Mouse (Mus musculus) stomach, postnatal 0 days (tissue): Measurements from ENCODE around the gene Fam160a2. TPM values are rescaled to one million over a fixed set of nuclear protein-coding genes. Genes with fewer than 3 reads are reported as not detected.
"Not testable (repeated sequence)": the region's sequence is repeated elsewhere in the genome, so short reads cannot be mapped to it uniquely, and the experiment has no call there.

Source experiments
- ATAC-seq: fragments of 200-750 bp; cut with Nextera tagmentation; 2 replicates; pipeline ENCODE4 v1.8.0; 2017; ENCODE audit not compliant: low FRiP score, low TSS enrichment
- DNase-seq: peaks from one replicate; pipeline ENCODE4 v3.0.0-alpha.2; 2016; ENCODE audit warnings: low spot score
- H3K27ac ChIP-seq: fragments of 300-500 bp; sonication (generic); replicated peaks from 2 replicates; pipeline ENCODE4 v1.5.1; 2014; ENCODE audit warnings: mild to moderate bottlenecking, control low read depth
- H3K27me3 ChIP-seq: fragments of 300-500 bp; sonication (generic); 2 replicates; pipeline ENCODE4 v1.6.1; 2014; ENCODE audit warnings: low read length; ENCODE audit not compliant: control insufficient read depth, insufficient read depth
- H3K36me3 ChIP-seq: fragments of 300-500 bp; sonication (generic); 2 replicates; pipeline ENCODE4 v1.6.1; 2014; ENCODE audit warnings: low read length, mixed read lengths; ENCODE audit not compliant: control insufficient read depth, insufficient read depth
- H3K4me1 ChIP-seq: fragments of 300-500 bp; sonication (generic); replicated peaks from 2 replicates; pipeline ENCODE4 v1.6.1; 2014; ENCODE audit warnings: antibody characterized with exemption; ENCODE audit not compliant: control insufficient read depth, insufficient read depth
- H3K4me2 ChIP-seq: fragments of 300-500 bp; sonication (generic); replicated peaks from 2 replicates; pipeline ENCODE4 v1.6.1; 2014; ENCODE audit warnings: low read depth, mild to moderate bottlenecking, control low read depth, moderate library complexity
- H3K4me3 ChIP-seq: fragments of 300-500 bp; sonication (generic); 2 replicates; pipeline ENCODE4 v1.5.1; 2014; ENCODE audit warnings: low read depth, low read length, control low read depth
- H3K9ac ChIP-seq: fragments of 300-500 bp; sonication (generic); 2 replicates; pipeline ENCODE4 v1.6.1; 2014; ENCODE audit warnings: mild to moderate bottlenecking, low read length, control low read depth, mixed read lengths
- H3K9me3 ChIP-seq: fragments of 300-500 bp; sonication (generic); 2 replicates; pipeline ENCODE4 v1.6.1; 2016; ENCODE audit warnings: low read length; ENCODE audit not compliant: control insufficient read depth
- CTCF ChIP-seq: IDR thresholded peaks from 2 replicates; pipeline ENCODE4 v1.5.1; 2016; ENCODE audit warnings: antibody characterized with exemption, low read depth, mild to moderate bottlenecking, moderate library complexity
- EP300 ChIP-seq: optimal IDR thresholded peaks from 2 replicates; pipeline ENCODE3; 2016; ENCODE audit warnings: antibody characterized with exemption
- WGBS: fragments of 180-500 bp; shearing (Covaris S2); extraction: QIAGEN DNeasy Blood & Tissue Kit; methylation state at CpG from one replicate; pipeline ENCODE4 v1.1.7; 2014; 5-methylcytosine and 5-hydroxymethylcytosine counted together
- polyA plus RNA-seq: library from polyadenylated mRNA; unstranded; fragments of >200 nt; fragmentation: Nextera tagmentation; extraction: Ambion mirVana; gene quantifications from 2 replicates; pipeline ENCODE4 v1.2.1, GENCODE M21; 2015

Gene Fam160a2
- polyA plus RNA-seq, 1 experiment from 2014 or later = 18.5 TPM

DNA sequence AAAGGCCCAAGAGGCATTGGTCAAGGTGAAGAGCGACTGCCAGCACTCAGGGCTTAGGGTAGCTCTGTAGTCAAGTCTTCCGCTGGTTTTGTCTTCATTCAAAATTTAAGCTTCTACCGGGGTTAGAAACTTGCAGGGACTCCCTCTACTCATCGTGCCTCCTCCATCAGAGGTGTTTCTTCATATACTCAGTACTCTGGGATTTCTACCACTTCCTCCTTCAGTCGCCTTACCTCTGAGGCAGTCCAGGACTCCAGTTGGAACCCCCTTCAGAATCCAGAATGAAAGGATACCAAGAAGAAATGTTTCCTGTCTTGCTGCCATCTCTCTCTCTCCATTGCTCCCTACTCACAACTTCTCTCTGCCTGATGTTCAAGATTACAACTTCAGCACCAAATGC, 32.6 kb downstream of the Fam160a2 start:
- Histone ChIP-seq H3K27ac (no peak overlapping the region), H3K4me3 (no peak overlapping the region), H3K4me1 (no peaks in the 10 kb centered on the region), H3K36me3 (no peaks in the 10 kb centered on the region), H3K27me3 (no peaks in the 10 kb centered on the region), H3K4me2 (no peak overlapping the region), H3K9me3 (no peaks in the 10 kb centered on the region), H3K9ac (no peak overlapping the region)
- ATAC-seq (no peak), DNase-seq (no peak)
- 76% methylated on average over 5 of the region's 5 CpGs for WGBS
- no peak for TF ChIP-seq EP300
- TF ChIP-seq CTCF = no peak

DNA sequence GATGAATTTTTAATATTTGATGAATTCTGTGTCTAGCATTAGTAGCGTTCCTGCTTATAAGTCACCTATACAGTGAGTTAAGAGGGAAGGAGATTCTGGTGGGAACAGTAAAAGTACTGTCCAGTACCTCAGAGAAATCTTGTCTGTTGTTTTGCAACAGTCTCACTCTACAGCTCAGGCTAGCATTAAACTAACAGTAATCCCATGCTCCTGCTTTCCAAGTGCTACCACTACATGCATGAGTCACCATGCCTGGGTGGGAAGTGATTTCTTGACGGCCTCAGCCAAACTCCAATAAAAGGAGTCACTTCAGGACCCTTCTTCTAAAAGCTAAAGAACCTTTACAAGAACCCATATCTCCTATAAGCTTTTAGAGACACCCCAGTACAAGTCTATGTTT, 38.1 kb downstream of the Fam160a2 start:
- no peak for ATAC-seq
- Histone ChIP-seq H3K9me3 (no peaks in the 10 kb centered on the region), H3K4me1 (no peaks in the 10 kb centered on the region), H3K27ac (no peak overlapping the region), H3K27me3 (no peaks in the 10 kb centered on the region), H3K9ac (no peak overlapping the region), H3K4me2 (no peak overlapping the region), H3K4me3 (no peak overlapping the region), H3K36me3 (no peaks in the 10 kb centered on the region)
- TF ChIP-seq EP300 (no peak), CTCF (no peak)
- DNase-seq = no peak
- WGBS = 77% methylated on average over 2 of the region's 2 CpGs

DNA sequence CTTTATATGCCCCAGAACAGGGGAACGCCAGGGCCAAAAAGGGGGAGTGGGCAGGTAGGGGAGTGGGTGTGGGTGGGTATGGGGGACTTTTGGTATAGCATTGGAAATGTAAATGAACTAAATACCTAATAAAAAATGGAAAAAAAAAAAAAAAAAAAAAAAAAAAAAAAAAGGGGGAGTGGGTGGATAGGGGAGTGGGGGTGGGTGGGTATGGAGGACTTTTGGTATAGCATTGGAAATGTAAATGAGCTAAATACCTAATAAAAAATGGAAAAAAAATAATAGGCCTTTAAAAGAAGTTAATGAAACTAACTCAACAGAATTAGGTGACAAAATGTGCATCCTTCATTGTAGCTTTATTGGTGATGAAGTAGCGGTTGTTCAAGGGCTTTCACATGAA, 43.4 kb downstream of the Fam160a2 start:
- not testable (repeated sequence) for H3K9me3 ChIP-seq, H3K27ac ChIP-seq, DNase-seq, H3K4me3 ChIP-seq, H3K36me3 ChIP-seq, H3K4me1 ChIP-seq, H3K9ac ChIP-seq, H3K27me3 ChIP-seq, ATAC-seq, H3K4me2 ChIP-seq
- WGBS = 93% methylated on average over 1 of the region's 2 CpGs

DNA sequence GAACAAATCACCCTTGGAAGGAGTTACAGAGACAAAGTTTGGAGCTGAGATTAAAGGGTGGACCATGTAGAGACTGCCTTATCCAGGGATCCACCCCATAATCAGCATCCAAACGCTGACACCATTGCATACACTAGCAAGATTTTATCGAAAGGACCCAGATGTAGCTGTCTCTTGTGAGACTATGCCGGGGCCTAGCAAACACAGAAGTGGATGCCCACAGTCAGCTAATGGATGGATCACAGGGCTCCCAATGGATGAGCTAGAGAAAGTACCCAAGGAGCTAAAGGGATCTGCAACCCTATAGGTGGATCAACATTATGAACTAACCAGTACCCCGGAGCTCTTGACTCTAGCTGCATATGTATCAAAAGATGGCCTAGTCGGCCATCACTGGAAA, 43.8 kb downstream of the Fam160a2 start:
- DNase-seq, H3K4me1 ChIP-seq, H3K36me3 ChIP-seq, H3K4me3 ChIP-seq, ATAC-seq, H3K27me3 ChIP-seq, H3K27ac ChIP-seq, H3K9ac ChIP-seq, H3K9me3 ChIP-seq, H3K4me2 ChIP-seq: not testable (repeated sequence)
- WGBS = no CpG with 5 or more reads among the region's 5 CpGs

DNA sequence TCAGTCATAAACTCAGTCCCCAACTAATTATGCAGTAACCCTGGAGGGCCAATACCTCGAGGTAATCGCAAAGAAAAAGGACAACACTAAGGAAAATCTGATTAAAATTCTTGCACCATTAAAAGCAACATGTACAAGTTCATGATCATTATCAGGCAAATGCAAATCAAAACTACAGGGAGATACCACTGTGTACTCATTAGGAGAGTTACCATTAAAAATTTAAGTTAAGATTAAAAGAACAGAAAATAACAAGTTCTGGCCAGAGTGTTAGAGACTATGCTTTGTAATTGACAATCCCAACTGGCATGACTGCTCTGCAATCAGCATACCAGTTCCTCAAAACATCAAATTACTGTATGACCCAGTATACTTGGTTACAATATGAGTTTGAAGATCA, 57.1 kb downstream of the Fam160a2 start:
- no peaks in the 10 kb centered on the region for H3K9me3 ChIP-seq
- no peak overlapping the region for H3K9ac ChIP-seq
- WGBS = 77% methylated on average over 2 of the region's 2 CpGs
- no peaks in the 10 kb centered on the region for H3K27me3 ChIP-seq
- TF ChIP-seq CTCF (no peak), EP300 (no peak)
- H3K4me1 ChIP-seq = no peaks in the 10 kb centered on the region
- DNase-seq (no peak), ATAC-seq (no peak)
- no peak overlapping the region for H3K4me3 ChIP-seq
- H3K36me3 ChIP-seq = no peaks in the 10 kb centered on the region
- H3K4me2 ChIP-seq = no peak overlapping the region
- no peak overlapping the region for H3K27ac ChIP-seq

DNA sequence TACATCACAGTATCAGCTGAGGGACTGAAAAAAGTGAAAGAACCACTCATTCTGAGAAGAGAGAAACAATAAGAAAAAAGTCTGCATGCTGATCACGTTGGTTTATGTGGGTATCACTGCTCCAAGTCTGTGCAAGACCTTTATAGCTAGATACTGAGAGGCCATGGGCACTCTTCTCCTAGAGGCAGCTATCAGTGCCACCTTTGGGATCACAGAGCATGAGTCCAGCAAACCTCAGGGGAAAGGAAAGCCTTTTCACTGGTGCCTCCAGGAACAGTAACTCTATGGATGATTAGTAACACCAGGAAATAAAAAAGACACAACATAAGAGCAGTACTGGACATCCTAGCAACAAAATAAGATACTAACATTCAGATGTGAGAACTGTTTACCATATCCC, 57.7 kb downstream of the Fam160a2 start, which contains the start of gene Olfr691:
Olfr691 (minus strand) TSS at position 101 of the 400 bp plus-strand sequence.
- H3K4me2 ChIP-seq = no peak within 1 kb of the TSS

More for the DNA sequence above, 57.7 kb downstream of the Fam160a2 start, which contains the start of gene Olfr691:
- WGBS = 41% methylated on average over 1 of the region's 1 CpGs
- ATAC-seq (no peak), DNase-seq (no peak)
- Histone ChIP-seq H3K4me3 (no peak within 1 kb of the TSS), H3K9me3 (no peaks in the 10 kb centered on the region), H3K36me3 (no peaks in the 10 kb centered on the region), H3K9ac (no peak within 1 kb of the TSS), H3K27me3 (no peaks in the 10 kb centered on the region), H3K4me1 (no peaks in the 10 kb centered on the region), H3K27ac (no peak within 1 kb of the TSS)
- TF ChIP-seq EP300 (no peak), CTCF (no peak)
